Comparison of ENCODE assay signal across 8 mouse cellular contexts in genomic region chr16:50752277-50752600, GRCm38 (mm10).
DNase-seq lines count a peak whose midpoint lies in the region; ATAC-seq lines count a peak whose summit lies in the region.

No protein-coding gene starts in this region.

- no peaks in the 10 kb centered on the region for H3K27me3 ChIP-seq in embryonic facial prominence, embryonic 13.5 days
- no peaks in the 10 kb centered on the region for H3K27me3 ChIP-seq in embryonic facial prominence, embryonic 10.5 days (replicated peaks; ENCODE audit: low read depth, poor library complexity, severe bottlenecking)

- no peaks in the 10 kb centered on the region for H3K36me3 ChIP-seq in embryonic facial prominence, embryonic 13.5 days
- no peaks in the 10 kb centered on the region for H3K36me3 ChIP-seq in embryonic facial prominence, embryonic 10.5 days (replicated peaks)

- no peak for ATAC-seq in embryonic facial prominence, embryonic 13.5 days (ENCODE audit: insufficient number of reproducible peaks, insufficient read depth, low FRiP score, low TSS enrichment, low read depth)
- ATAC-seq in CD4-positive, CD25-positive, alpha-beta regulatory T cell, adult 4 months: no peak
- ATAC-seq in monocyte, adult 5-6 weeks (replicated peaks; ENCODE audit: insufficient number of reproducible peaks, low FRiP score, low TSS enrichment, poor library complexity, severe bottlenecking): no peak

- H3K9me3 ChIP-seq in embryonic facial prominence, embryonic 13.5 days: no peaks in the 10 kb centered on the region
- H3K9me3 ChIP-seq in embryonic facial prominence, embryonic 10.5 days: no peaks in the 10 kb centered on the region

- 64% methylated on average over 10 of the region's 10 CpGs for WGBS in embryonic facial prominence, embryonic 13.5 days
- 87% methylated on average over 10 of the region's 10 CpGs for WGBS in embryonic facial prominence, embryonic 10.5 days

- no peak overlapping the region for H3K9ac ChIP-seq in embryonic facial prominence, embryonic 13.5 days

- H3K4me1 ChIP-seq in embryonic facial prominence, embryonic 13.5 days: peaks cover 16% of the 10 kb centered on the region
- H3K4me1 ChIP-seq in embryonic facial prominence, embryonic 10.5 days: peaks cover 19% of the 10 kb centered on the region

- H3K4me2 ChIP-seq in embryonic facial prominence, embryonic 13.5 days: no peak overlapping the region

- no peak overlapping the region for H3K4me3 ChIP-seq in embryonic facial prominence, embryonic 13.5 days
- no peak overlapping the region for H3K4me3 ChIP-seq in embryonic facial prominence, embryonic 10.5 days

- no peak for DNase-seq in embryonic facial prominence, embryonic 10.5 days (ENCODE audit: low spot score)
- DNase-seq in heart, adult 8-10 months (ENCODE audit: low spot score): peak; percentile 53
- peak; percentile 74 for DNase-seq in kidney, adult 9 months
- peak; percentile 39 for DNase-seq in lung, postnatal 25 days (ENCODE audit: low spot score)
- no peak for DNase-seq in urinary bladder, adult 18-20 months (ENCODE audit: low spot score in 2 of 2)

- 0 out of 2 replicates have a peak overlapping the region, but pooled peaks have one; percentile 2 for H3K27ac ChIP-seq in embryonic facial prominence, embryonic 13.5 days
- H3K27ac ChIP-seq in embryonic facial prominence, embryonic 10.5 days (replicated peaks): no peak overlapping the region

Comparison
In these comparisons a context has a peak if more than half of its experiments do, and no peak if none do; other contexts are left out.
1. DNase-seq: peak in heart, adult 8-10 months (single experiment), kidney, adult 9 months (single experiment) and lung, postnatal 25 days (single experiment); none in embryonic facial prominence, embryonic 10.5 days (single experiment) and urinary bladder, adult 18-20 months (0 of 2).